Mouse (Mus musculus) CH12.LX (cell line): ENCODE results near the gene Vti1a. TPM values are rescaled to one million over a fixed set of nuclear protein-coding genes. Genes with fewer than 3 reads are reported as not detected.

Experiments used
- DNase-seq: peaks from one replicate; pipeline ENCODE4 v3.0.0-alpha.2; 2013; ENCODE audit errors: extremely low read depth
- H3K27ac ChIP-seq: 2 replicates; pipeline ENCODE4 v1.5.1; 2012; ENCODE audit warnings: low read depth, mild to moderate bottlenecking, control low read depth, moderate library complexity; ENCODE audit not compliant: insufficient read depth
- H3K27me3 ChIP-seq: replicated peaks from 2 replicates; pipeline ENCODE3; 2012; ENCODE audit warnings: inconsistent platforms
- H3K36me3 ChIP-seq, 2 experiments: replicated peaks in 1 of 2; 2 replicates each; pipeline versions ENCODE3 to v1.6.1; 2012; ENCODE audit warnings: inconsistent platforms in 1 of 2, low read length in 1 of 2, mild to moderate bottlenecking in 1 of 2, mixed read lengths in 1 of 2, moderate library complexity in 1 of 2; ENCODE audit not compliant: control insufficient read depth in 1 of 2, insufficient read depth in 1 of 2
- H3K4me1 ChIP-seq, 2 experiments: 2 replicates each; pipeline ENCODE4 v1.6.1; 2012; ENCODE audit warnings: inconsistent platforms in 1 of 2, moderate library complexity in 1 of 2; ENCODE audit not compliant: insufficient read depth in 2 of 2, control insufficient read depth in 1 of 2
- H3K4me2 ChIP-seq: 2 replicates; pipeline ENCODE4 v1.6.1; 2012; ENCODE audit warnings: low read depth, mild to moderate bottlenecking, control low read depth; ENCODE audit not compliant: poor library complexity, insufficient read depth, severe bottlenecking
- H3K4me3 ChIP-seq, 3 experiments: fragments of 150-350 bp in 1 of 3; sonication (generic) in 1 of 3; replicated peaks in 1 of 3; 2 replicates each; pipeline versions ENCODE3 to v1.5.1; 2011 to 2012; ENCODE audit warnings: low read depth in 2 of 3, low read length in 2 of 3, mild to moderate bottlenecking in 2 of 3, moderate library complexity in 2 of 3, control low read depth in 1 of 3, improper control_type of control experiment in 1 of 3, inconsistent platforms in 1 of 3, mixed read lengths in 1 of 3; ENCODE audit not compliant: poor library complexity in 1 of 3
- H3K79me2 ChIP-seq: replicated peaks from 2 replicates; pipeline ENCODE4 v1.6.1; 2012; ENCODE audit warnings: mild to moderate bottlenecking, moderate library complexity; ENCODE audit not compliant: control insufficient read depth, poor library complexity, insufficient read depth, severe bottlenecking; ENCODE audit errors: extremely low read depth
- H3K9ac ChIP-seq: 2 replicates; pipeline ENCODE4 v1.6.1; 2012; ENCODE audit warnings: low read depth, mild to moderate bottlenecking, control low read depth, moderate library complexity; ENCODE audit not compliant: insufficient read depth
- H3K9me3 ChIP-seq: replicated peaks from 2 replicates; pipeline ENCODE3; 2012; ENCODE audit warnings: low read length, inconsistent platforms, mixed read lengths
- BHLHE40 ChIP-seq: IDR thresholded peaks from 2 replicates; pipeline ENCODE4 v1.6.1; 2011; ENCODE audit warnings: mild to moderate bottlenecking, low read depth, low read length, improper control_type of control experiment
- CHD2 ChIP-seq: IDR thresholded peaks from 2 replicates; pipeline ENCODE4 v1.6.1; 2011; ENCODE audit warnings: low read length, improper control_type of control experiment
- CTCF ChIP-seq, 2 experiments: IDR thresholded peaks in 1 of 2; conservative IDR thresholded peaks in 1 of 2; 2 replicates each; pipeline ENCODE4 v1.5.1; 2011 to 2012; ENCODE audit warnings: low read depth in 2 of 2, low read length in 2 of 2, improper control_type of control experiment in 1 of 2, inconsistent platforms in 1 of 2, mild to moderate bottlenecking in 1 of 2, moderate library complexity in 1 of 2
- ELF1 ChIP-seq: IDR thresholded peaks from 2 replicates; pipeline ENCODE4 v1.6.1; 2014; ENCODE audit warnings: low read depth, mild to moderate bottlenecking, inconsistent platforms, low read length, improper control_type of control experiment
- ETS1 ChIP-seq: conservative IDR thresholded peaks from 2 replicates; pipeline ENCODE4 v1.6.1; 2012; ENCODE audit warnings: low read depth, mild to moderate bottlenecking, inconsistent platforms, low read length, improper control_type of control experiment, moderate library complexity
- GABPA ChIP-seq: IDR thresholded peaks from 2 replicates; pipeline ENCODE4 v1.6.1; 2012; ENCODE audit warnings: low read depth, low read length, improper control_type of control experiment, inconsistent platforms; ENCODE audit not compliant: insufficient replicate concordance
- HCFC1 ChIP-seq: IDR thresholded peaks from 2 replicates; pipeline ENCODE4 v1.6.1; 2012; ENCODE audit warnings: low read depth, mild to moderate bottlenecking, inconsistent platforms, low read length, improper control_type of control experiment
- IRF4 ChIP-seq: IDR thresholded peaks from 2 replicates; pipeline ENCODE4 v1.6.1; 2014; ENCODE audit warnings: low read depth, mild to moderate bottlenecking, inconsistent platforms, low read length, improper control_type of control experiment
- JUND ChIP-seq: conservative IDR thresholded peaks from 2 replicates; pipeline ENCODE4 v1.6.1; 2011; ENCODE audit warnings: low read depth, low read length, improper control_type of control experiment
- KAT2A ChIP-seq: IDR thresholded peaks from 2 replicates; pipeline ENCODE4 v1.6.1; 2012; ENCODE audit warnings: low read length, improper control_type of control experiment, inconsistent platforms; ENCODE audit not compliant: insufficient replicate concordance
- MAFK ChIP-seq: IDR thresholded peaks from 2 replicates; pipeline ENCODE4 v1.6.1; 2011; ENCODE audit warnings: low read length, improper control_type of control experiment; ENCODE audit not compliant: insufficient replicate concordance
- MAX ChIP-seq: IDR thresholded peaks from 2 replicates; pipeline ENCODE4 v1.6.1; 2011; ENCODE audit warnings: low read length, improper control_type of control experiment
- MAZ ChIP-seq: IDR thresholded peaks from 2 replicates; pipeline ENCODE4 v1.6.1; 2012; ENCODE audit warnings: low read depth, mild to moderate bottlenecking, inconsistent platforms, low read length, improper control_type of control experiment, moderate library complexity
- MEF2A ChIP-seq: IDR thresholded peaks from 2 replicates; pipeline ENCODE4 v1.6.1; 2014; ENCODE audit warnings: low read depth, mild to moderate bottlenecking, inconsistent platforms, low read length, improper control_type of control experiment, borderline replicate concordance
- MXI1 ChIP-seq: IDR thresholded peaks from 2 replicates; pipeline ENCODE4 v1.6.1; 2011; ENCODE audit warnings: mild to moderate bottlenecking, low read depth, low read length, improper control_type of control experiment
- MYC ChIP-seq: IDR thresholded peaks from 2 replicates; pipeline ENCODE4 v1.6.1; 2011; ENCODE audit warnings: low read depth, mild to moderate bottlenecking, improper control_type of control experiment, low read length
- NELFE ChIP-seq: IDR thresholded peaks from 2 replicates; pipeline ENCODE4 v1.6.1; 2011; ENCODE audit warnings: low read depth, low read length, improper control_type of control experiment
- NRF1 ChIP-seq: IDR thresholded peaks from 2 replicates; pipeline ENCODE4 v1.6.1; 2014; ENCODE audit warnings: low read depth, mild to moderate bottlenecking, inconsistent platforms, low read length, improper control_type of control experiment, moderate library complexity
- PAX5 ChIP-seq: IDR thresholded peaks from 2 replicates; pipeline ENCODE4 v1.6.1; 2012; ENCODE audit warnings: low read length, inconsistent platforms, mixed read lengths
- POLR2A ChIP-seq: IDR thresholded peaks from 2 replicates; pipeline ENCODE4 v1.6.1; 2011; ENCODE audit warnings: low read depth, mild to moderate bottlenecking, improper control_type of control experiment, low read length
- POLR2AphosphoS2 ChIP-seq: IDR thresholded peaks from 2 replicates; pipeline ENCODE4 v1.6.1; 2011; ENCODE audit warnings: low read depth, low read length, improper control_type of control experiment
- RAD21 ChIP-seq: IDR thresholded peaks from 2 replicates; pipeline ENCODE4 v1.6.1; 2011; ENCODE audit warnings: low read depth, mild to moderate bottlenecking, low read length, improper control_type of control experiment, moderate library complexity
- RCOR1 ChIP-seq: conservative IDR thresholded peaks from 2 replicates; pipeline ENCODE4 v1.6.1; 2012; ENCODE audit warnings: low read depth, mild to moderate bottlenecking, inconsistent platforms, low read length, improper control_type of control experiment
- SIN3A ChIP-seq: IDR thresholded peaks from 2 replicates; pipeline ENCODE4 v1.6.1; 2012; ENCODE audit warnings: low read length, improper control_type of control experiment, inconsistent platforms
- TBP ChIP-seq: conservative IDR thresholded peaks from 2 replicates; pipeline ENCODE4 v1.6.1; 2011; ENCODE audit warnings: low read depth, low read length, improper control_type of control experiment
- UBTF ChIP-seq: IDR thresholded peaks from 2 replicates; pipeline ENCODE4 v1.6.1; 2012; ENCODE audit warnings: low read depth, mild to moderate bottlenecking, inconsistent platforms, low read length, improper control_type of control experiment, moderate library complexity
- USF2 ChIP-seq: conservative IDR thresholded peaks from 2 replicates; pipeline ENCODE4 v1.6.1; 2011; ENCODE audit warnings: low read depth, low read length, improper control_type of control experiment
- ZC3H11A ChIP-seq: IDR thresholded peaks from 2 replicates; pipeline ENCODE4 v1.6.1; 2012; ENCODE audit warnings: low read depth, mild to moderate bottlenecking, inconsistent platforms, low read length, improper control_type of control experiment
- ZKSCAN1 ChIP-seq: IDR thresholded peaks from 2 replicates; pipeline ENCODE4 v1.6.1; 2012; ENCODE audit warnings: low read depth, inconsistent platforms, low read length, improper control_type of control experiment, borderline replicate concordance
- ZNF384 ChIP-seq: IDR thresholded peaks from 2 replicates; pipeline ENCODE4 v1.6.1; 2012; ENCODE audit warnings: low read depth, low read length, improper control_type of control experiment, inconsistent platforms
- dilution Hi-C: fragments of 300-500 bp; cut with MboI; formaldehyde crosslinking; loops from 2 replicates; pipeline ENCODE4 v1.14.3; 2020; ENCODE audit warnings: low sequenced_read_pairs; ENCODE audit not compliant: extremely low pct_unique_long_range_greater_than_20kb, extremely low pct_ligation_motif_present
- in situ Hi-C: fragments of 300-500 bp; cut with MboI; formaldehyde crosslinking; loops from 3 replicates; pipeline ENCODE4 v1.14.3; 2019; ENCODE audit warnings: low sequenced_read_pairs, low pct_ligation_motif_present, low pct_unique_long_range_greater_than_20kb, mixed read lengths
- polyA plus RNA-seq: library from polyadenylated mRNA; unstranded; fragments of >175 nt; gene quantifications from 2 replicates; pipeline ENCODE4 v1.2.1, GENCODE M21; 2012; ENCODE audit warnings: low read depth; ENCODE audit not compliant: insufficient read length
- total RNA-seq, 2 experiments: library from RNA; depleted of rRNA; stranded (reverse); fragments of 300-350 nt in 1 of 2; fragments of >200 nt in 1 of 2; gene quantifications; 2 replicates each; pipeline ENCODE4 v1.2.3; 2012 to 2014

Vti1a gene
- total and polyA plus RNA-seq, 3 experiments: 22.3 to 27.6 (median 23.5) TPM

DNA sequence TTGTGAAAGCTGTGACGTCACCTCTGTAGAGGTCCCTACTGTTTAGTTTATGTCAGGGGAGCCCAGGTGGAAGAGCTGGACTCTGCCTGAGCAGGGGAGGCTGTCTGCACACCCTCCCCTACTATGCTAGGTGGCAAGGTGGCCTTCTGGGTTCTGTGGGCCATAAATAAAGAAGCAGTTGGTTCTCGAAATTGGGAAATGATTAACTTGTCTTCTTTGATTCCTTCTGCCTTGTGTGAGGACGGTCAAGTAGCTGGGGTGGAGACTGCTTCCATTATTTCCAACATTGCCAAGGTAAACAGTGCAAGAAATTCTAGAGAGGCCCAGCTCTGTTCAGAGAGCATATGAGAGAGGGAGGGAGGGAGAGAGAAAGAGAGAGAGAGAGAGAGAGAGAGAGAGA is 47.9 kb upstream of the Vti1a start:
- Histone ChIP-seq H3K36me3 (peaks cover 49 to 81% of the 10 kb centered on the region in 2 experiments), H3K9me3 (no peaks in the 10 kb centered on the region), H3K9ac (no peak overlapping the region), H3K79me2 (peaks cover 45% of the 10 kb centered on the region), H3K4me1 (peaks cover 20 to 81% of the 10 kb centered on the region in 2 experiments), H3K4me3 (no peak overlapping the region), H3K27me3 (no peaks in the 10 kb centered on the region), H3K27ac (no peak overlapping the region), H3K4me2 (no peak overlapping the region)
- no peak for TF ChIP-seq GABPA
- no peak for TF ChIP-seq RAD21
- no peak for TF ChIP-seq MYC
- no peak for TF ChIP-seq JUND
- TF ChIP-seq USF2: no peak
- TF ChIP-seq SIN3A: no peak
- TF ChIP-seq ETS1: no peak
- no peak for TF ChIP-seq HCFC1
- no peak for TF ChIP-seq POLR2A
- no peak for TF ChIP-seq UBTF
- TF ChIP-seq MAFK: no peak
- TF ChIP-seq KAT2A: no peak
- TF ChIP-seq RCOR1: no peak
- no peak for TF ChIP-seq CHD2
- no peak for TF ChIP-seq ELF1
- TF ChIP-seq MAX: no peak
- in situ Hi-C loops: no loop called here
- dilution Hi-C loops: no loop called here
- no peak for DNase-seq

GRCm38 (mm10) chr19:55269051-55269450 is 47.0 kb upstream of the Vti1a start:
- no peak for DNase-seq
- no peak for TF ChIP-seq TBP
- no peak for TF ChIP-seq PAX5
- no peak for TF ChIP-seq ZNF384
- no peak for TF ChIP-seq NRF1
- TF ChIP-seq POLR2AphosphoS2: no peak
- TF ChIP-seq ELF1: no peak
- no peak for TF ChIP-seq MAZ
- no peak for TF ChIP-seq USF2
- TF ChIP-seq KAT2A: no peak
- no peak for TF ChIP-seq ZKSCAN1
- no peak for TF ChIP-seq NELFE
- TF ChIP-seq MEF2A: no peak
- TF ChIP-seq RCOR1: no peak
- no peak for TF ChIP-seq UBTF
- no peak for TF ChIP-seq ZC3H11A
- TF ChIP-seq MXI1: no peak
- TF ChIP-seq CTCF (conservative IDR thresholded peaks at IDR 0.05 in 1 of 2, IDR thresholded peaks at IDR 0.05 in 1 of 2; ENCODE audit: low read depth in 2 of 2, low read length in 2 of 2): no peak
- no peak for TF ChIP-seq BHLHE40
- no peak for TF ChIP-seq POLR2A
- TF ChIP-seq IRF4: no peak
- H3K79me2 ChIP-seq: peaks cover 36% of the 10 kb centered on the region
- H3K36me3 ChIP-seq: peaks cover 53 to 88% of the 10 kb centered on the region in 2 experiments
- no peak overlapping the region for H3K9ac ChIP-seq
- dilution Hi-C loops: no loop called here
- in situ Hi-C loops: no loop called here
- no peak overlapping the region for H3K4me3 ChIP-seq
- H3K4me2 ChIP-seq: no peak overlapping the region
- H3K27ac ChIP-seq: no peak overlapping the region
- H3K4me1 ChIP-seq: peaks cover 18 to 72% of the 10 kb centered on the region in 2 experiments
- no peaks in the 10 kb centered on the region for H3K9me3 ChIP-seq
- H3K27me3 ChIP-seq: no peaks in the 10 kb centered on the region
